Mouse (Mus musculus) spleen, adult 2 months (tissue): ENCODE measurements around the gene Gm17387.

Experiments
- CTCF ChIP-seq: fragments of 200-500 bp; IDR thresholded peaks from 2 replicates; pipeline ENCODE4 v1.5.1; 2011; ENCODE audit warnings: mild to moderate bottlenecking, inconsistent platforms; ENCODE audit not compliant: insufficient read depth, insufficient read length, insufficient replicate concordance; ENCODE audit errors: extremely low read depth
- POLR2A ChIP-seq: fragments of 200-500 bp; IDR thresholded peaks from 2 replicates; pipeline ENCODE4 v1.6.1; 2011; ENCODE audit warnings: low read depth, low read length, inconsistent platforms

DNA sequence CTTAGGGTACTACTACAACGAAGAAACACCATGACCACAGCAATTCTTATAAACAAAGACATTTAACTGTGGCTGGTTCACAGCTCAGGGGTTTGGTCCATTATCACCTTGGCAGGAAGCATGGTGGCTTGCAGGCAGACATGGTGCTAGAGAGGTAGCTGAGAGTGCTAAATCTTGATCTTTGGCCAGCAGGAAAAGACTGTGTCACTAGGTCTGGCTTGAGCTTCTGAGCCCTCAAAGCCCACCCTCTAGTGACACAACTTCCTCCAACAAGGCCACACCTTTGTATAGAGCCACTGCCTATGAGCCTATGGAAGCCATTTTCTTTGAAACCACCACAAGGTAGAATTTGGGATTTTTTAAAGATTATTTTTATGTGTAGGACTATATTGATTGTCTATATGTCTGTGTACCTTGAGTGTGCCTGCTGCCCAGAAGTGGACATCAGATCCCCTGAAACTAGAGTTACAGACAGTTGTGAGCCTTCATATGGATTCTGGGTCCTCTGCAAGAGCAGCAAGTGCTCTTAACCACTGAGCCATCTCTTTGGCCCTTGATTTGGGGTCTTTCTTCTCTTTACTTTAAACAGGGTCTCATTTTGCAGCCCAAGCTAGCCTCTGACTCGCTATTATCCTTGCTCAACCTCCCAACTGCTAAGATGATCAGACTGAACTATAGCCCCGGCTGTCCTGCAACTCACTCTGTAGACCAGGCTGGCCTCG, 10.6 kb downstream of the Gm17387 start:
- TF ChIP-seq CTCF (no peak), POLR2A (no peak)
